18 mouse cellular contexts compared by ENCODE assay signal in the genomic region with DNA sequence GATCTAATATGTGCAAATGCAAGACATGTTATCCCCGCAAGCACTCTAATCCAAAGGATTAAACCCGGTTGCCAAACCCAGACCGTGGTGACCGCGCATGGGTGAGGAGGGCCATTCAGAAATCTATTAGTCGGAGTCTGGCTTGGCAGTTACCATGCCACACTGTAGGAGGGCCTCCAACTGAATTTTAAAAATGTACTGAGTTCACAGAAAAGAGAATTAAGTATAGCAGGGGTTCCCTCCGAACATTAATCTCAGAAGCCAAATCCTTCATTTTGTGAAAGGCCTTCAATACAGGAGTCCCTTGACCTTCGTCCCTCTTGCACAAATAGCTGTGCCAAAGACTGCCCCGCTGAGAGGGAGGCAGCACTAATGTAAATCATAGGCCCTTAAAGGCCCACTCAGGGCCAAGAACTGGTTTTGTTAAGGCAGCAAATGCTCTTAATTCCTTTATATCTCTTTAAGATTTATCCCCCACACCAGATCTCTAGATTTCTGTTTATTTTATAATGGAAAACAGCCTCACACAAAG. TPM values are rescaled to one million over a fixed set of nuclear protein-coding genes. Genes with fewer than 3 reads are reported as not detected.
DNase-seq lines count a peak whose midpoint lies in the region; ATAC-seq lines count a peak whose summit lies in the region.
"Had no signal": no experiment of that assay in that cellular context is flagged by ENCODE, and none has a peak within 500 bp of the region (broad histone marks: within the 10 kb centered on the region; RNA-seq: fewer than 3 reads in every experiment).

No protein-coding gene starts in this region.

- peak; percentile 66 for DNase-seq in adrenal gland, postnatal 10 days
- no peak for DNase-seq in adrenal gland, postnatal 4 days (ENCODE audit: low spot score in 2 of 2)
- no peak for DNase-seq in hindbrain, embryonic 14.5 days (ENCODE audit: low spot score)
- DNase-seq in left cerebral cortex, postnatal 4 days, result peak; percentile 13
- DNase-seq in left cerebral cortex, postnatal 36 days (ENCODE audit: low spot score in 2 of 2), result no peak
- peak; percentile 73 for DNase-seq in adipocyte (ENCODE audit: low spot score)
- no peak for DNase-seq in layer of hippocampus, adult 11-12 months (ENCODE audit: low spot score)
- DNase-seq: heart, postnatal 14 days; liver; spleen, adult 18-20 months had no signal

- no peak overlapping the region for H3K27ac ChIP-seq in hindbrain, embryonic 14.5 days
- H3K27ac ChIP-seq in hindbrain, embryonic 13.5 days, result no peak overlapping the region
- H3K27ac ChIP-seq: embryonic facial prominence, embryonic 13.5 days; kidney, postnatal 0 days; lung, embryonic 15.5 days; macrophage; stomach, embryonic 15.5 days had no signal

- no peak overlapping the region for H3K9ac ChIP-seq in hindbrain, embryonic 14.5 days
- H3K9ac ChIP-seq in hindbrain, embryonic 13.5 days, result no peak overlapping the region
- H3K9ac ChIP-seq: embryonic facial prominence, embryonic 13.5 days; lung, embryonic 15.5 days; stomach, embryonic 15.5 days had no signal

- 0 out of 2 replicates have a peak, but pooled peaks cover under 1% of the 10 kb centered on the region for H3K4me1 ChIP-seq in hindbrain, embryonic 14.5 days (replicated peaks; ENCODE audit: control insufficient read depth, insufficient read depth, low read length)
- H3K4me1 ChIP-seq in hindbrain, embryonic 13.5 days (replicated peaks), result peaks cover 2% of the 10 kb centered on the region

- intact Hi-C loops in left cerebral cortex, postnatal 4 days (cut with DNase I), result no loop called here
- intact Hi-C loops in left cerebral cortex, postnatal 36 days (cut with DNase I), result no loop called here

- no peak overlapping the region for H3K4me3 ChIP-seq in hindbrain, embryonic 14.5 days (replicated peaks; ENCODE audit: low read length)
- H3K4me3 ChIP-seq in hindbrain, embryonic 13.5 days, result no peak overlapping the region
- H3K4me3 ChIP-seq: embryonic facial prominence, embryonic 13.5 days; lung, embryonic 15.5 days; stomach, embryonic 15.5 days had no signal

- peaks cover 30% of the 10 kb centered on the region for H3K27me3 ChIP-seq in hindbrain, embryonic 14.5 days (ENCODE audit: control insufficient read depth, insufficient read depth, low read length)
- H3K27me3 ChIP-seq in hindbrain, embryonic 13.5 days, result peaks cover 28% of the 10 kb centered on the region
- H3K27me3 ChIP-seq: CH12.LX; stomach, embryonic 15.5 days had no signal

- H3K4me2 ChIP-seq in hindbrain, embryonic 14.5 days (replicated peaks), result no peak overlapping the region
- no peak overlapping the region for H3K4me2 ChIP-seq in hindbrain, embryonic 13.5 days
- H3K4me2 ChIP-seq: embryonic facial prominence, embryonic 13.5 days; heart, embryonic 11.5 days; lung, embryonic 15.5 days; stomach, embryonic 15.5 days had no signal

- WGBS in hindbrain, embryonic 14.5 days, result 47% methylated on average over 9 of the region's 9 CpGs
- WGBS in hindbrain, embryonic 13.5 days, result 51% methylated on average over 9 of the region's 9 CpGs

- no peaks in the 10 kb centered on the region for H3K36me3 ChIP-seq in hindbrain, embryonic 14.5 days (replicated peaks; ENCODE audit: control insufficient read depth, insufficient read depth)
- H3K36me3 ChIP-seq in hindbrain, embryonic 13.5 days, result no peaks in the 10 kb centered on the region
- H3K36me3 ChIP-seq: embryonic facial prominence, embryonic 13.5 days; lung, embryonic 15.5 days; stomach, embryonic 15.5 days had no signal

- peak; percentile 46; the same call in 1 of the 2 replicates for ATAC-seq in hindbrain, embryonic 14.5 days (ENCODE audit: low FRiP score)
- ATAC-seq in hindbrain, embryonic 13.5 days (ENCODE audit: low FRiP score), result no peak

- no peaks in the 10 kb centered on the region for H3K9me3 ChIP-seq in hindbrain, embryonic 14.5 days (ENCODE audit: control insufficient read depth, low read length)
- H3K9me3 ChIP-seq in hindbrain, embryonic 13.5 days, result no peaks in the 10 kb centered on the region
- H3K9me3 ChIP-seq: embryonic facial prominence, embryonic 13.5 days; lung, embryonic 15.5 days; stomach, embryonic 15.5 days had no signal

RNA-seq across cellular contexts. Expression of a gene that starts 16.4 kb away (rescaled TPM):
- total RNA-seq in adrenal gland, postnatal 10 days (2021), result 10 to 100 TPM; 54.7 to 55.9 TPM
- total RNA-seq in adrenal gland, postnatal 4 days (2021), result 10 to 100 TPM; 63.2 to 73.3 TPM
- polyA plus RNA-seq in hindbrain, embryonic 14.5 days (2014; fragmentation: Nextera tagmentation; extraction: Ambion mirVana), result 4.7 and 7.3 TPM in 2 replicates
- 3.9 and 7.8 TPM in 2 replicates for polyA plus RNA-seq in hindbrain, embryonic 13.5 days (2015; fragmentation: Nextera tagmentation; extraction: Ambion mirVana)
- under 1 TPM; 0.83 to 0.96 TPM for total RNA-seq in left cerebral cortex, postnatal 4 days (2021)
- total RNA-seq in left cerebral cortex, postnatal 36 days (2021), result 1 to 10 TPM; 1.4 to 1.8 TPM

Comparison
In these comparisons a context has a peak if more than half of its experiments do, and no peak if none do; other contexts are left out.
1. DNase-seq: peak in adrenal gland, postnatal 10 days (single experiment), left cerebral cortex, postnatal 4 days (single experiment) and adipocyte (single experiment); none in adrenal gland, postnatal 4 days (0 of 2), hindbrain, embryonic 14.5 days (single experiment), left cerebral cortex, postnatal 36 days (0 of 2) and layer of hippocampus, adult 11-12 months (single experiment).
2. RNA of a gene that starts 16.4 kb away (total RNA-seq): 63.2 to 73.3 TPM in adrenal gland, postnatal 4 days and 54.7 to 55.9 TPM in adrenal gland, postnatal 10 days; 1.4 to 1.8 TPM in left cerebral cortex, postnatal 36 days and 0.83 to 0.96 TPM in left cerebral cortex, postnatal 4 days; every median in the first group is over 10 times any median in the second.